ENCODE assay signal across 25 mouse cellular contexts in genomic region chr13:101355363-101355762, GRCm38 (mm10).
DNase-seq lines count a peak whose midpoint lies in the region; ATAC-seq and TF ChIP-seq lines count a peak whose summit lies in the region.
"Had no signal": no experiment of that assay in that cellular context is flagged by ENCODE, and none has a peak within 500 bp of the region (broad histone marks: within the 10 kb centered on the region; RNA-seq: fewer than 3 reads in every experiment).

No protein-coding gene starts in this region.

- no peaks in the 10 kb centered on the region for H3K4me1 ChIP-seq in cerebellum, adult 2 months (ENCODE audit: control insufficient read depth, insufficient read depth, low read length)
- H3K4me1 ChIP-seq in hindbrain, embryonic 16.5 days (ENCODE audit: control insufficient read depth, insufficient read depth, low read depth, low read length) = no peaks in the 10 kb centered on the region
- H3K4me1 ChIP-seq in hindbrain, embryonic 10.5 days (replicated peaks) = no peaks in the 10 kb centered on the region
- H3K4me1 ChIP-seq: forebrain, embryonic 10.5 days; heart, embryonic 12.5 days; limb, embryonic 12.5 days; midbrain, embryonic 12.5 days; neural tube, embryonic 15.5 days had no signal

- no peak for TF ChIP-seq POLR2A in cerebellum, adult 2 months (IDR thresholded peaks at IDR 0.05; ENCODE audit: borderline replicate concordance, insufficient read depth, low read length)

- no peaks in the 10 kb centered on the region for H3K27me3 ChIP-seq in cerebellum, adult 2 months (ENCODE audit: control insufficient read depth, insufficient read depth, low read length)
- no peaks in the 10 kb centered on the region for H3K27me3 ChIP-seq in hindbrain, embryonic 16.5 days (replicated peaks; ENCODE audit: control insufficient read depth, insufficient read depth, low read length)
- H3K27me3 ChIP-seq in hindbrain, embryonic 10.5 days (ENCODE audit: insufficient read depth, poor library complexity, severe bottlenecking) = no peaks in the 10 kb centered on the region
- H3K27me3 ChIP-seq: heart, embryonic 12.5 days; limb, embryonic 12.5 days; midbrain, embryonic 12.5 days; neural tube, embryonic 15.5 days had no signal

- no peak overlapping the region for H3K9ac ChIP-seq in hindbrain, embryonic 16.5 days (ENCODE audit: low read depth, low read length)
- H3K9ac ChIP-seq: heart, embryonic 12.5 days; limb, embryonic 12.5 days; midbrain, embryonic 12.5 days; neural tube, embryonic 15.5 days had no signal

- no peak overlapping the region for H3K4me3 ChIP-seq in cerebellum, adult 2 months (replicated peaks; ENCODE audit: insufficient read depth, low read depth, low read length)
- no peak overlapping the region for H3K4me3 ChIP-seq in hindbrain, embryonic 16.5 days (ENCODE audit: low read length)
- H3K4me3 ChIP-seq in hindbrain, embryonic 10.5 days = no peak overlapping the region
- H3K4me3 ChIP-seq: forebrain, embryonic 10.5 days; heart, embryonic 12.5 days; limb, embryonic 12.5 days; midbrain, embryonic 12.5 days; neural tube, embryonic 15.5 days had no signal

- TF ChIP-seq CTCF in cerebellum, adult 2 months (IDR thresholded peaks at IDR 0.05; ENCODE audit: borderline replicate concordance, insufficient read depth, low read depth, low read length) = no peak

- intact Hi-C loops in left cerebral cortex, postnatal 4 days (cut with DNase I) = no loop called here
- intact Hi-C loops in left cerebral cortex, postnatal 10 days (cut with DNase I) = no loop called here

- 79% methylated on average over 3 of the region's 3 CpGs for WGBS in cerebellum, adult 2 months
- 89% methylated on average over 3 of the region's 3 CpGs for WGBS in hindbrain, embryonic 16.5 days
- WGBS in hindbrain, embryonic 10.5 days = 93% methylated on average over 3 of the region's 3 CpGs

- no peak overlapping the region for H3K4me2 ChIP-seq in hindbrain, embryonic 16.5 days (ENCODE audit: low read length)
- H3K4me2 ChIP-seq: heart, embryonic 12.5 days; limb, embryonic 12.5 days; liver, embryonic 11.5 days; midbrain, embryonic 12.5 days; neural tube, embryonic 15.5 days had no signal

- peak; percentile 43 to 65 for DNase-seq in cerebellum, postnatal 10 days
- no peak for DNase-seq in cerebellum, adult 2 months
- DNase-seq in hindbrain, embryonic 10.5 days (ENCODE audit: low spot score) = no peak
- peak; percentile 38 for DNase-seq in left cerebral cortex, postnatal 4 days
- DNase-seq in left cerebral cortex, postnatal 10 days (ENCODE audit: extremely low spot score in 1 of 2, low spot score in 2 of 2) = no peak
- peak; percentile 33 to 41 for DNase-seq in layer of hippocampus, postnatal 36 days
- no peak for DNase-seq in lung, postnatal 36 days
- DNase-seq: adrenal gland, postnatal 10 days; cerebellum, adult 9-11 months; gastrocnemius, postnatal 14 days; heart, adult 11 months; heart, postnatal 10 days; kidney, adult 9 months; kidney, postnatal 14 days; lung, adult 18-20 months; lung, postnatal 14 days; thymus, postnatal 14 days had no signal

- H3K9me3 ChIP-seq in hindbrain, embryonic 16.5 days (ENCODE audit: control insufficient read depth, low read length) = peaks cover 3% of the 10 kb centered on the region; the same call in 1 of the 2 replicates
- H3K9me3 ChIP-seq in hindbrain, embryonic 10.5 days = no peaks in the 10 kb centered on the region
- H3K9me3 ChIP-seq: forebrain, embryonic 10.5 days; heart, embryonic 12.5 days; limb, embryonic 12.5 days; midbrain, embryonic 12.5 days; neural tube, embryonic 15.5 days had no signal

- peak; percentile 56; the same call in 1 of the 2 replicates for ATAC-seq in hindbrain, embryonic 16.5 days
- ATAC-seq: intestine, embryonic 16.5 days had no signal

- H3K27ac ChIP-seq in cerebellum, adult 2 months (ENCODE audit: insufficient read depth, low read length) = no peak overlapping the region
- H3K27ac ChIP-seq in hindbrain, embryonic 16.5 days (ENCODE audit: low read depth, low read length) = no peak overlapping the region
- H3K27ac ChIP-seq in hindbrain, embryonic 10.5 days = no peak overlapping the region
- H3K27ac ChIP-seq: forebrain, embryonic 10.5 days; limb, embryonic 12.5 days; midbrain, embryonic 12.5 days; neural tube, embryonic 15.5 days had no signal

- H3K36me3 ChIP-seq in hindbrain, embryonic 16.5 days (ENCODE audit: control insufficient read depth, insufficient read depth, low read length) = no peaks in the 10 kb centered on the region
- no peaks in the 10 kb centered on the region for H3K36me3 ChIP-seq in hindbrain, embryonic 10.5 days
- H3K36me3 ChIP-seq: forebrain, embryonic 10.5 days; heart, embryonic 12.5 days; limb, embryonic 12.5 days; midbrain, embryonic 12.5 days; neural tube, embryonic 15.5 days had no signal

Comparison
In these comparisons a context has a peak if more than half of its experiments do, and no peak if none do; other contexts are left out.
1. DNase-seq: peak in cerebellum, postnatal 10 days (2 of 2), left cerebral cortex, postnatal 4 days (single experiment) and layer of hippocampus, postnatal 36 days (2 of 2); none in cerebellum, adult 2 months (0 of 2), hindbrain, embryonic 10.5 days (single experiment), left cerebral cortex, postnatal 10 days (0 of 2) and lung, postnatal 36 days (single experiment).